ENCODE assay signal across 22 mouse cellular contexts in genomic region chr11:4423818-4424217, GRCm38 (mm10). TPM values are rescaled to one million over a fixed set of nuclear protein-coding genes. Genes with fewer than 3 reads are reported as not detected.
DNase-seq lines count a peak whose midpoint lies in the region; ATAC-seq and TF ChIP-seq lines count a peak whose summit lies in the region.
"Had no signal": no experiment of that assay in that cellular context is flagged by ENCODE, and none has a peak within 500 bp of the region (broad histone marks: within the 10 kb centered on the region; RNA-seq: fewer than 3 reads in every experiment).

No protein-coding gene starts in this region.

- no peak overlapping the region for H3ac ChIP-seq in myocyte (ENCODE audit: control insufficient read depth, insufficient read length)

- H3K79me2 ChIP-seq in myocyte (ENCODE audit: control insufficient read depth, insufficient read depth), result no peaks in the 10 kb centered on the region
- H3K79me2 ChIP-seq in heart, adult 2 months (replicated peaks; ENCODE audit: control insufficient read depth, insufficient read depth, low read length), result no peaks in the 10 kb centered on the region

- peak; percentile 60 for DNase-seq in 416B (ENCODE audit: low read depth)
- DNase-seq in CD4-positive, CD25-positive, alpha-beta regulatory T cell, adult 2 months (ENCODE audit: low read depth, low spot score), result peak; percentile 77
- no peak for DNase-seq in cerebellum, adult 18-20 months
- no peak for DNase-seq in heart, adult 2 months
- no peak for DNase-seq in layer of hippocampus, postnatal 25 days (ENCODE audit: extremely low spot score in 1 of 2, low spot score in 1 of 2)
- no peak for DNase-seq in cerebellum, adult 11 months
- DNase-seq: adrenal gland, postnatal 14 days; cerebellum, adult 2 months; cerebellum, postnatal 10 days; embryo, embryonic 11 days; gastrocnemius, postnatal 14 days had no signal

- no peak overlapping the region for H3K27ac ChIP-seq in heart, adult 2 months
- H3K27ac ChIP-seq: embryonic facial prominence, embryonic 12.5 days; hindbrain, embryonic 10.5 days; hindbrain, embryonic 15.5 days had no signal

- H3K9ac ChIP-seq in heart, adult 2 months (ENCODE audit: low read depth, low read length), result no peak overlapping the region
- H3K9ac ChIP-seq: embryonic facial prominence, embryonic 12.5 days; heart, embryonic 12.5 days; hindbrain, embryonic 15.5 days had no signal

- H3K4me3 ChIP-seq in myocyte, result no peak overlapping the region
- H3K4me3 ChIP-seq in heart, adult 2 months, result no peak overlapping the region
- H3K4me3 ChIP-seq: embryonic facial prominence, embryonic 12.5 days; heart, embryonic 12.5 days; hindbrain, embryonic 10.5 days; hindbrain, embryonic 15.5 days had no signal

- no peaks in the 10 kb centered on the region for H3K27me3 ChIP-seq in myocyte (ENCODE audit: control insufficient read depth, insufficient read depth, insufficient read length)
- H3K27me3 ChIP-seq in heart, adult 2 months (ENCODE audit: control insufficient read depth, insufficient read depth, low read length), result peaks cover 4% of the 10 kb centered on the region; the same call in 1 of the 2 replicates
- H3K27me3 ChIP-seq: embryonic facial prominence, embryonic 12.5 days; hindbrain, embryonic 15.5 days had no signal

- peak; percentile 55; the same call in 1 of the 2 replicates for ATAC-seq in common myeloid progenitor, adult 5-6 weeks (replicated peaks; ENCODE audit: low read depth, poor library complexity, severe bottlenecking)
- ATAC-seq: forebrain, embryonic 16.5 days had no signal

- TF ChIP-seq EP300 in heart, adult 2 months (IDR thresholded peaks at IDR 0.05; ENCODE audit: insufficient read depth, low read depth, low read length), result no peak

- TF ChIP-seq CTCF in heart, adult 2 months (IDR thresholded peaks at IDR 0.05), result no peak

- intact Hi-C loops in heart, adult 2 months (cut with DNase I), result loop anchor here (5.0 to 10.0 kb wide), 2 partner anchors 99 to 292 kb away; no protein-coding TSS in a partner anchor

- no peaks in the 10 kb centered on the region for H3K36me3 ChIP-seq in myocyte (ENCODE audit: control insufficient read depth, insufficient read depth)
- H3K36me3 ChIP-seq in heart, adult 2 months (ENCODE audit: control insufficient read depth, insufficient read depth, low read length), result no peaks in the 10 kb centered on the region
- H3K36me3 ChIP-seq: embryonic facial prominence, embryonic 12.5 days; heart, embryonic 12.5 days; hindbrain, embryonic 10.5 days; hindbrain, embryonic 15.5 days had no signal

- H3K4me2 ChIP-seq in myocyte (ENCODE audit: low read depth), result peak overlapping the region; percentile 59
- H3K4me2 ChIP-seq: embryonic facial prominence, embryonic 12.5 days; heart, embryonic 12.5 days; hindbrain, embryonic 15.5 days had no signal

- no peaks in the 10 kb centered on the region for H3K4me1 ChIP-seq in heart, adult 2 months (ENCODE audit: control insufficient read depth, insufficient read depth, low read length)
- H3K4me1 ChIP-seq: embryonic facial prominence, embryonic 12.5 days; heart, embryonic 12.5 days; hindbrain, embryonic 10.5 days; hindbrain, embryonic 15.5 days had no signal

- WGBS in heart, adult 2 months, result 61% methylated on average over 8 of the region's 8 CpGs

- no peak for TF ChIP-seq POLR2A in myocyte (IDR thresholded peaks at IDR 0.05; ENCODE audit: insufficient read length, low read depth)
- TF ChIP-seq POLR2A in heart, adult 2 months (IDR thresholded peaks at IDR 0.05; ENCODE audit: insufficient read depth, low read depth, low read length), result no peak

TF ChIP-seq in myocyte, 11 proteins besides CTCF, POLR2A, EP300 and RAD21:
- TF ChIP-seq TCF12 (IDR thresholded peaks at IDR 0.05; ENCODE audit: insufficient read depth, poor library complexity, severe bottlenecking) (no peak), MYOG (IDR thresholded peaks at IDR 0.05; ENCODE audit: control insufficient read depth in 1 of 3, insufficient read depth in 1 of 3, insufficient read length in 2 of 3, low read depth in 2 of 3) (no peak), CEBPB (IDR thresholded peaks at IDR 0.05; ENCODE audit: insufficient read depth, poor library complexity, severe bottlenecking) (no peak), SRF (IDR thresholded peaks at IDR 0.05; ENCODE audit: control insufficient read depth, insufficient read length, low read depth) (no peak), E2F4 (IDR thresholded peaks at IDR 0.05; ENCODE audit: insufficient read depth) (no peak), POLR2AphosphoS2 (IDR thresholded peaks at IDR 0.05; ENCODE audit: insufficient read length, low read depth) (no peak), MYOD1 (IDR thresholded peaks at IDR 0.05; ENCODE audit: control insufficient read depth in 1 of 3, insufficient read length in 2 of 3, low read depth in 2 of 3) (no peak), TCF3 (IDR thresholded peaks at IDR 0.05; ENCODE audit: insufficient read length, low read depth) (no peak), USF1 (IDR thresholded peaks at IDR 0.05; ENCODE audit: low read depth) (no peak), REST (IDR thresholded peaks at IDR 0.05; ENCODE audit: insufficient read depth, insufficient read length) (no peak), MAX (IDR thresholded peaks at IDR 0.05; ENCODE audit: low read depth) (no peak)
TF ChIP-seq in myocyte: peak in this region for 0.

RNA-seq across cellular contexts. Expression of gene Hormad2, which starts 17.1 kb away (rescaled TPM):
- total RNA-seq in common myeloid progenitor, adult 5-6 weeks (2017), result 1.5 TPM in 1 of 2 replicates, not detected in the other
- polyA plus RNA-seq in myocyte (2012; fragmentation: generic; extraction: Trizol), result 0.10 TPM
- under 1 TPM in 1 of 2 experiments, not detected in 1; 0.18 TPM for total RNA-seq in heart, adult 2 months (2021)
- not detected in 2 replicates for polyA plus RNA-seq in heart, adult 2 months (2012; rRNA removed)
- total RNA-seq in layer of hippocampus, postnatal 25 days (2021), result under 1 TPM in 1 of 2 experiments, not detected in 1; 0.45 TPM
- total RNA-seq: gastrocnemius, adult 18-20 months; gastrocnemius, postnatal 14 days; heart, adult 8-10 months; heart, postnatal 25 days had no signal
- polyA plus RNA-seq: C2C12; hindbrain, embryonic 10.5 days; hindbrain, embryonic 15.5 days had no signal

Comparison
In these comparisons a context has a peak if more than half of its experiments do, and no peak if none do; other contexts are left out.
1. DNase-seq: peak in 416B (single experiment) and CD4-positive, CD25-positive, alpha-beta regulatory T cell, adult 2 months (single experiment); none in cerebellum, adult 18-20 months (0 of 2), heart, adult 2 months (0 of 2), layer of hippocampus, postnatal 25 days (0 of 2) and cerebellum, adult 11 months (single experiment).